Mouse (Mus musculus) limb, embryonic 11.5 days (tissue): ENCODE measurements at regions not wholly inside any gene's neighbourhood (a gene's known extent, or its start where the extent isn't known, plus 50 kb on each side); places are given as distances from the start of the nearest gene placed in this dataset.

ENCODE experiments used
- ATAC-seq: fragments of 200-750 bp; cut with Nextera tagmentation; 2 replicates; pipeline ENCODE4 v1.8.0; 2017; ENCODE audit warnings: low read depth; ENCODE audit not compliant: insufficient number of reproducible peaks, low FRiP score, low TSS enrichment
- DNase-seq: peaks from one replicate; pipeline ENCODE4 v3.0.0-alpha.2; 2015; ENCODE audit warnings: low spot score
- H3K27ac ChIP-seq: fragments of 300-500 bp; sonication (generic); replicated peaks from 2 replicates; pipeline ENCODE4 v1.5.1; 2014; ENCODE audit warnings: low read depth, mild to moderate bottlenecking, low read length
- H3K27me3 ChIP-seq: fragments of 300-500 bp; sonication (generic); 2 replicates; pipeline ENCODE4 v1.6.1; 2014; ENCODE audit warnings: mild to moderate bottlenecking, low read length, mixed read lengths; ENCODE audit not compliant: control insufficient read depth, insufficient read depth
- H3K36me3 ChIP-seq: fragments of 300-500 bp; sonication (generic); 2 replicates; pipeline ENCODE4 v1.6.1; 2014; ENCODE audit warnings: mild to moderate bottlenecking, low read length, moderate library complexity, mixed read lengths; ENCODE audit not compliant: control insufficient read depth, insufficient read depth
- H3K4me1 ChIP-seq: fragments of 300-500 bp; sonication (generic); 2 replicates; pipeline ENCODE4 v1.6.1; 2014; ENCODE audit warnings: low read length, mixed read lengths; ENCODE audit not compliant: control insufficient read depth, insufficient read depth
- H3K4me2 ChIP-seq: fragments of 300-500 bp; sonication (generic); 2 replicates; pipeline ENCODE4 v1.6.1; 2014; ENCODE audit warnings: low read depth, mild to moderate bottlenecking, moderate library complexity; ENCODE audit not compliant: severe bottlenecking
- H3K4me3 ChIP-seq: fragments of 300-500 bp; sonication (generic); 2 replicates; pipeline ENCODE4 v1.5.1; 2014; ENCODE audit warnings: low read depth, low read length
- H3K9ac ChIP-seq: fragments of 300-500 bp; sonication (generic); 2 replicates; pipeline ENCODE4 v1.6.1; 2014; ENCODE audit warnings: mild to moderate bottlenecking, low read length
- H3K9me3 ChIP-seq: fragments of 300-500 bp; sonication (generic); 2 replicates; pipeline ENCODE4 v1.6.1; 2016; ENCODE audit warnings: low read length; ENCODE audit not compliant: control insufficient read depth
- WGBS: fragments of 180-500 bp; shearing (Covaris S2); extraction: QIAGEN DNeasy Blood & Tissue Kit; methylation state at CpG from one replicate; pipeline ENCODE4 v1.1.7; 2014; 5-methylcytosine and 5-hydroxymethylcytosine counted together

- Histone ChIP-seq H3K4me1 (peaks cover 3% of the 10 kb centered on the region; the same call in 1 of the 2 replicates), H3K36me3 (no peaks in the 10 kb centered on the region), H3K4me2 (no peak overlapping the region), H3K4me3 (no peak overlapping the region), H3K27ac (no peak overlapping the region), H3K9ac (no peak overlapping the region), H3K9me3 (no peaks in the 10 kb centered on the region), H3K27me3 (no peaks in the 10 kb centered on the region)
- WGBS = 80% methylated on average over 4 of the region's 4 CpGs
- DNase-seq (no peak), ATAC-seq (no peak)
Measured at GRCm38 (mm10) chr15:51675291-51675690, 2209.4 kb upstream of the Gm7489 start.

GRCm38 (mm10) chr15:51676694-51677093, 2208.0 kb upstream of the Gm7489 start:
- ATAC-seq = no peak
- WGBS = 85% methylated on average over 3 of the region's 3 CpGs

GRCm38 (mm10) chr15:51677266-51677665, 2207.4 kb upstream of the Gm7489 start:
- Histone ChIP-seq H3K4me3 (no peak overlapping the region), H3K9ac (no peak overlapping the region), H3K4me2 (no peak overlapping the region), H3K9me3 (no peaks in the 10 kb centered on the region), H3K36me3 (no peaks in the 10 kb centered on the region), H3K27ac (no peak overlapping the region), H3K4me1 (peaks cover 3% of the 10 kb centered on the region; the same call in 1 of the 2 replicates), H3K27me3 (no peaks in the 10 kb centered on the region)
- DNase-seq = no peak
- WGBS = 84% methylated on average over 4 of the region's 4 CpGs
- ATAC-seq = no peak

More at GRCm38 (mm10) chr15:51676694-51677093, 2208.0 kb upstream of the Gm7489 start:
- Histone ChIP-seq H3K4me3 (no peak overlapping the region), H3K9ac (no peak overlapping the region), H3K27me3 (no peaks in the 10 kb centered on the region), H3K27ac (no peak overlapping the region), H3K4me1 (peaks cover 3% of the 10 kb centered on the region; the same call in 1 of the 2 replicates), H3K36me3 (no peaks in the 10 kb centered on the region), H3K9me3 (no peaks in the 10 kb centered on the region), H3K4me2 (no peak overlapping the region)
- no peak for DNase-seq

- DNase-seq (peak; percentile 46), ATAC-seq (peak; percentile 35)
- no peak overlapping the region for H3K4me2 ChIP-seq
- H3K4me3 ChIP-seq = no peak overlapping the region
- H3K4me1 ChIP-seq = no peaks in the 10 kb centered on the region
- no peaks in the 10 kb centered on the region for H3K36me3 ChIP-seq
- no peak overlapping the region; the same call in 1 of the 2 replicates for H3K27ac ChIP-seq
- no peaks in the 10 kb centered on the region for H3K27me3 ChIP-seq
- no peaks in the 10 kb centered on the region for H3K9me3 ChIP-seq
- WGBS = 36% methylated on average over 12 of the region's 12 CpGs
- H3K9ac ChIP-seq = no peak overlapping the region
Measured at GRCm38 (mm10) chr15:51679186-51679902, 2205.4 kb upstream of the Gm7489 start.

GRCm38 (mm10) chr15:51680494-51680893, 2204.2 kb upstream of the Gm7489 start:
- no peaks in the 10 kb centered on the region for H3K27me3 ChIP-seq
- ATAC-seq = no peak
- H3K4me2 ChIP-seq = no peak overlapping the region
- H3K4me1 ChIP-seq = no peaks in the 10 kb centered on the region
- no peaks in the 10 kb centered on the region for H3K9me3 ChIP-seq
- DNase-seq = no peak
- no peak overlapping the region for H3K27ac ChIP-seq
- H3K9ac ChIP-seq = no peak overlapping the region
- no peaks in the 10 kb centered on the region for H3K36me3 ChIP-seq
- H3K4me3 ChIP-seq = no peak overlapping the region

- Histone ChIP-seq H3K4me1 (no peaks in the 10 kb centered on the region), H3K9me3 (no peaks in the 10 kb centered on the region), H3K9ac (no peak overlapping the region), H3K36me3 (no peaks in the 10 kb centered on the region), H3K4me3 (no peak overlapping the region), H3K4me2 (no peak overlapping the region), H3K27me3 (no peaks in the 10 kb centered on the region), H3K27ac (no peak overlapping the region)
- 95% methylated on average over 6 of the region's 6 CpGs for WGBS
- DNase-seq (no peak), ATAC-seq (no peak)
Measured at GRCm38 (mm10) chr15:51681191-51681590, 2203.5 kb upstream of the Gm7489 start.

GRCm38 (mm10) chr15:51682331-51682730, 2202.4 kb upstream of the Gm7489 start:
- H3K36me3 ChIP-seq = no peaks in the 10 kb centered on the region
- H3K9me3 ChIP-seq = no peaks in the 10 kb centered on the region
- ATAC-seq = no peak
- no peak for DNase-seq
- H3K27me3 ChIP-seq = no peaks in the 10 kb centered on the region
- H3K27ac ChIP-seq = no peak overlapping the region
- no peaks in the 10 kb centered on the region for H3K4me1 ChIP-seq
- 72% methylated on average over 5 of the region's 5 CpGs for WGBS
- H3K4me3 ChIP-seq = no peak overlapping the region
- no peak overlapping the region for H3K9ac ChIP-seq
- H3K4me2 ChIP-seq = no peak overlapping the region

- H3K36me3 ChIP-seq = no peaks in the 10 kb centered on the region
- H3K9me3 ChIP-seq = no peaks in the 10 kb centered on the region
- 89% methylated on average over 13 of the region's 13 CpGs for WGBS
- H3K4me1 ChIP-seq = no peaks in the 10 kb centered on the region
- no peak overlapping the region for H3K4me2 ChIP-seq
- H3K4me3 ChIP-seq = no peak overlapping the region
- H3K27ac ChIP-seq = no peak overlapping the region
- no peaks in the 10 kb centered on the region for H3K27me3 ChIP-seq
- no peak overlapping the region for H3K9ac ChIP-seq
- ATAC-seq (no peak), DNase-seq (no peak)
Measured at GRCm38 (mm10) chr15:51687007-51687540, 2197.6 kb upstream of the Gm7489 start.
